Mouse (Mus musculus) adrenal gland, adult 2 months (tissue): ENCODE results near the gene Slc44a3. TPM values are rescaled to one million over a fixed set of nuclear protein-coding genes. Genes with fewer than 3 reads are reported as not detected.
"Not testable (repeated sequence)": the region's sequence is repeated elsewhere in the genome, so short reads cannot be mapped to it uniquely, and the experiment has no call there.

Experiments used
- DNase-seq: peaks from one replicate; pipeline ENCODE4 v3.0.0; 2021
- polyA plus RNA-seq: library from polyadenylated mRNA; depleted of rRNA; stranded (reverse); fragments of >200 nt; gene quantifications from 2 replicates; pipeline ENCODE4 v1.2.3, GENCODE M21; 2012
- total RNA-seq, 2 experiments: library from RNA; stranded (reverse); gene quantifications; 2 replicates each; pipeline ENCODE4 v1.2.3; 2021

The Slc44a3 gene
- total and polyA plus RNA-seq, 3 experiments = 8.9 to 27.9 (median 17.4) TPM

DNA sequence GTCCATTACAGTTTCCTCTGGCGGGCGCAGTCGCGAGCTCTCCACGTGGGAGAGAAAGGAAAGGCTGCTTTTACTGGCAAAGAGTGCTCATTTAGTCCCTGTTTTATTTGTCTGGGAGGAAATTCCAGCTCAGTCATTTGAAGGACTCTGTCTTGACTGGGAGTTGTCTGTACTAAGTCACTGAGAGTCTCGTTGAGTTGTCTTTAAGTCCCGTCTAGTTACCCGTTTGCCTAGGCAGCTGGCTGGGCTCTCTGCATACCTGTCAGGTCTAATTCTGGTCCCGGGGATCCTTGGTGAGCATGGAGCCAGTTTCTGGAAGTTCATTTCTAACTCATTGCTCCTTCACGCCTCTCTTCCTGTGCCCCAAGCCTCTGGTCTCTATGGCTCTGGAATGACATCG, 20.5 kb upstream of the Slc44a3 start:
- DNase-seq = no peak

DNA sequence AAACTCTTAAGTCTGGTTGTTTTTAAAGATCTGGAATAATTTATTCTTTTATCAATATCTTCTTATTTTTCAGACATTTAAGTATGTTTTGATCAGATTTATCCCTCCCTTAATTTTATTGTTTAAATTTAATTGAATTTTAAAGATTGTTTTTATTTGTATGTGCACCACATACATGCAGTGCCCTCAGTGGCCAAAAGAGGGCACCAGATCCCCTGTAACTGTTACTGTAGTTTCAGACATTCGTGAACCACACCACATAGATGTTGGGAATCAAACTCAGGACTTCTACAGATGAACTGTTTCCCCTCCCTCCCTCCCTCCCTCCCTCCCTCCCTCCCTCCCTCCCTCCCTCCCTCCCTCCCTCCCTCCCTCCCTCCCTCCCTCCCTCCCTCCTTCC, 18.2 kb upstream of the Slc44a3 start:
- peak; percentile 33 for DNase-seq

DNA sequence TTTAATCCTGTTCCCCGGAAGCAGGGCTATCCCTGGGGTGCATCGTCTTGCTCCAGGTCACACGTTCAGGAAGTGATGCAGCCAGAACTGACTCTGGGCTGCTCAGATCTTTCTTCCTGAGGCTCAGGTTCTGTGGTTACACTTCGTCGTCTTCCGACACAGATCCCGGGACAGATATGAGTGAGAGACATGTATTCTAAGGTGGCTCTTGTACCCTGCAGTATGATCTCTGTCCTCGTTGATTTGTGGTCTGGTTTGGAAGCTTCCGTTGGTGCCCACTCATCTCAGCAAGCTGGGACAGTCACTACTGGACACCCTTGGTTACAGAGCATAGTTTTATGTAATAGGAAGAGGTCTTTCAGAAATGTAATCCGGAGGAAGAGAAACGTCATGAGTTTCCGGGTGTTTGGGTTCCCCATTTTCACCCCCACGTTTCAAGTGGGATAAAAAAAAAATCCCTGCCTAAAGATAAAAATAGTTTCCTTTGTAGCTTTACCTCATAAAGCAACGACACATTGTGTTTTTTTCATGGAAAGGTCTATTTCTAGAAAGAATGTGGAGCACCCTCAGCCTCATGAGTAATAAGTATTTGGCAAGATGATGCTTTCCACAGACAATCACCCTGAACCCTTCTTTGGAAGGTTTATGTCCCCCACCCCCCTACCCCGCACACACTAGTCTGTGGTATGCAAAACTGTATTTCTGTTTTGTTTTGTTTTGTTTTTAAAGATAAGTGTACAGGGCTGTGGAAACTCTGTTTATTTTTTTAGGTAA, 15.8 kb upstream of the Slc44a3 start:
- DNase-seq = no peak

DNA sequence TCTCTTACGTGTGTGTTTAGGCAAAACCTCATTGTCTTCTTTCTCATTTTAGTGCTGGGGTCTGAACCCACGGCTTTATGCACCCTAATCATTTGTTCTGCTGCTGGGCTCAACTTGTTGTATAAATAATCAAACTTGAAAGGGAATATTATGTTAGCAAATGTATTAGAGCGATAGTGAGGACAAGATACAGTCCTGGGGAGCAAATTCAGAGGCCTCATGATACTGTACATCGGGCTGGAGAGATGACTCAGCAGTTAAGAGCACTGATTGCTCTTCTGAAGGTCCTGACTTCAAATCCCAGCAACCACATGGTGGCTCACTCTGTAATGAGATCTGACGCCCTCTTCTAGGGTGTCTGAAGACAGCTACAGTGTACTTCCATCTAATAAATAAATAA, 8.4 kb upstream of the Slc44a3 start:
- DNase-seq = no peak

DNA sequence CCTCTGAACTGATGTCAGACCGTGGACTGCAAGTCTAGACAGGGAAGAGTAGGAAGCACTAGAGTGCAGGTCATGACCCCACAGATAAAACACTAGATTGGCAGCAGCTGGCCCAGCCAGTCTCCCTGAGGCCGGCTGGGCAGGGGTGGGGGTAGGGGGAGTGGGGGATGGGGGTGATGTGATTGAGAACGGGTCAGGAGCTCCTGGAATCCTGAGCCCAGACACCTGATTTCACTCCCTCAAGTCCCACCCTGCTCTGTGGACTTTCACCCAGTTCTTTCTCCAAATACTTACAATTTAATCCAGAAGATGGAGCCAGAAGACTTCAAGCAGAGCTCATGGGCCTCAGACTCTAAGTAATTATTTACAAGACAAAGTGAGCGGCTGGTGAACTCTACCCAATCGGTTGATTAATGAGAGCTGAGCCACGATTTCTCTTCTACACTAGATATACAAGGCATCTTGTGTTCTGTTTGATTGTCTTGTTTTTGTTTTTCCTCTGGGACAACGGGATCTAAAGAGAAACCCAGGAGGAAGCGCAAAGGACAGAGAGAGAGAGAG, 7.7 kb upstream of the Slc44a3 start:
- no peak for DNase-seq

DNA sequence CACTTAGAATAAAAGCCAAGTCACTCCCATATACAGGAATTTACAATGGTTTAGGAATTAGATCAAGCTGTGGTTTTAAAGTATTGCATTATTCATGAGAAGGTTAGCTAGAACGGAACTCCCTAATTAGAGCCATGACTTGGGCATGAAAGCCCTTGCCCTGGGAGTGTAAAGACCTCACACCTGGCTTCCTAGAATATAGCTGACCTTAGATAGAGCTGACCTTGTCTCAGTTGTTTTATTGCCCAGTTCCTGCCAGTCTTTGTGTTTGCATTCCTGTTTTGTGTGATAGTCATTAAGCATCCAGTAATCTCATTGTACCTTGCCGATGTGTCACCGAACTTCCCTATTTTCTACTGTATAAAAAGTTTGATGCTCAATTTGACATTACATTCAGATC, 6.6 kb upstream of the Slc44a3 start:
- not testable (repeated sequence) for DNase-seq

DNA sequence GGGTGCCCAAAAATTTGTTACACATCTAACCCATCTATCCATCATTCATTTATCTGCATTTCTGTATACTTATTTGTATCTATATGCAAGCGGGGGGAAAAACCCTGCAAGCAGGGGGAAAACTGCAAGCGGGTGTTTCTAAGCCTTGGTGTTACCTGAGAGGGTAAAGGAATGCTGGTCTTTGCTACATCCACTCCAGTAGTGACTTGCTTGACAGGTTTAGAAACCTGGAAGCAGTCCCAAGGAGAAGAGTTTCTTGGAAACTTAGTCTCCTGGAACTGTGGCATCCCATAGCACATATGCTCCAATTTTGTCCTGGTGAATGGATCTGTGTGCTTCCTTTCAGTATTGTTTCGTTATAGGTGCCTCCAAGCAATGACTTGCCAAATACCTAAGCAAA, 5.8 kb upstream of the Slc44a3 start:
- no peak for DNase-seq

DNA sequence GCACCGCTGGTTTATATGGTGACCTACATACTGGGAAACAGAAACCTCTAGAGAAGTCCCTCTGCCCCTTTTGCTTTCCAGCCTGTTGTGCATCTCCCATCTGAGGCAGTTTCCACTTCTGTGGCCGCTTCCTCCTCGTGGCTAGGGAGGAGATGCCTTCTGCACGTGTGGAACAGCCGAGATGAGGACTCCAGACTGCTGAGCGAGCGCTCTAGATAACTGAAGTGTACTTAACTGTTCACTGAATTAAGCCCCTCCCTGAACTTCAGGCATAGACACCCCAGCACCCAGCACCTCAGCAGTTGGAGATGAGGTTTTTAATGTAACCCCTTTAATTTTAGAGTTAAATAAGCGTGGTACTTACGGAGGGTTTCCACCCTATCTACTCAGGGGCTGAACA, 4.6 kb upstream of the Slc44a3 start:
- DNase-seq = no peak

DNA sequence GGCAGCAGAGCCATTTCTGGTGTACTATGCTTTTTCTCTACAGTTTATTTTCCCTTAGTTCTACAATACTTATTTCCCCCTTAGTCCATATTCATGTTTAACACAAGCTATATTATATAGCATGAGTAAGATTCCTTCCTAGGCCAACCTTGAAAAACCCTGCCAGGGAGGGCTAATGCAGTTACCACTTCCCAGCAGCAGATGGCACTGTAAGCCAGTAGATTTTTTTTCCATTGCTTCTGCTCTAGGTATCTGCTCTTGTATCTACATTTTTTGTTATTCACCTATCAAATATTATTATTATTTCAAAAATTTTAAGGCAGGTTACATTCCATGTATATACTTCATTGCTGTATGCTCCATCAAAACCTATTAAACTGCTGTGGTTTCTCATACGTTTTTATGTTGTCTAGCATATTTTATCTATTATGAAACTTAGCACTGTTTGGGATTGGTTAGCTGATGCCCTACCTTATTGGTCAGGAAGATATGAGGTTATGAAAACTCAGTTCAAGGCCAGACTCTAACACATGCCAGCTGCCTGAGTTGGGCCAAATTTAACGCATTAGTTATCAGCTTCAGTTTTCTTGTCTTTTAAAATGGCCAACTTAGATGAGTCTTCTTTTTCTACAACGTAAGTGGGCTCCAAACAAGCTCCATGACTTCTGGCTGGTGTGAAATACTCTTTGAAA, 3.8 kb upstream of the Slc44a3 start:
- DNase-seq = peak; percentile 61

DNA sequence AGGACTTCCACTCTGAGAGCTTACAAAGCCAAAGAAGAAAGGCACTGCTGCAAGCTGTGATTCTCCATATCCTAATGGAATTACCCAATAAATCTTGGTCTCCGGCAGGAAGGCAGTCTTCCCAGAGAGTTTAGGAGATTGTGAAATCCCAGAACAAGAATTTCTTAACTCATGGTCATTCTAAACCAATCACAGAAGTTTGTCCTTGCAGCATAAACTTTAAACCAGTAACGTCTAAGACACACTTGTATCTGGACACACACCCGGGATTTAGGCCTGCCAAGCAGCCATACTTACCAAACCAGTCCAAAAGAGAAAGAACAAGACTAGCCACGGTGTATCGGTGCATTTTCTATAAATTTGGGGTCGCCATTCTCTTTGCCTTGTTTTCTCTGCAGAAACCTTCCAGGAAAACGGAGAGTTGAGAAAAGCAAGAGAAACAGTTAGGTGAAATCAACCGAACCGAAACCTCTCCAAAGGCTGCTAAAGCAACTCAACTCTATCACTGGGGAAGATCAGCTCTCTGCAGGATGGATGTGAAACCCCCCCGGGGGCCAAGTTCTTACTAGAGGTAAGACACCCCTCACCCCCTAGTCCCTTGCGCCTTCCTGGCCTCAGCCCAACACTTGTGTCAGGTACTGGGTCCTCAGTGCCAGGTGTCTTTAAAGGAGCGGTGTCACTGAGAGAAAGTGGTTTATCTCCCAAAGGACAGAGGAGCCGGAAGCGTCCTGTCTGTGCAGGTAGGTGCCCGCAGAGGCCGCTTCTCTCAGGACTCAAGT, 645 bp downstream of the Slc44a3 start:
- DNase-seq = peak; percentile 79

DNA sequence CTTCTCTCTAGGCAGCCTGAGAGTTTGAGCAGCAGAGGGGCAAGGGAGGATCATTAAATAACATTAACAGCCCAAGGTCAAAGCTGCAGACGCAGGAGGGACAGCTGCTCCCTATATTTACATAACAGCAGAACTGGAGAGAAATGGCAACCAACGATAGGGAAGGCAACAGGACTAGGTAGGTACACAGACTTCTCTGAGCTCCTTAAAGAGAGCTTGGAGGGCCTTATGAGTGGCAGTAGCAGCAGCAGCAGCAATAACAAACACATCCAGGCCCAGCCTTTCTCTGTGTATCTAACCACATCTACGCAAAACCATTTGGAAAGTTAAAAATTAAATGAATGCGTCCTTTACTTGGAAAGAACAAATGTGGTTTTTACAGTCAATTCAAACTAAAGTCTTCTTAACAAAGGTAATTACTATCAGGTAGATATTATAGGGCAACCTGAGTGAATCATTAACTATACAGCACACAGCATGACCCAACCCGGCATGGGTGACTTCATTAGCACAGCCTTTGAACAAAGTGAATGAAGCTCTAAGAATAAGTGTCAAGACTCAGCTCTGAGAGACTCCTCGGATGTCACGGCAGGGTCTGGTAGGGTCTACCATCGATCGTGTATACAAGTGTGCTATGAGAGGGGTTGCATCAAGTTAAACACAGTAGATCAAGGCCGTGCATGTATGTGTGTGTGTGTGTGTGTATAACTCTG, 1.5 kb downstream of the Slc44a3 start:
- DNase-seq = peak; percentile 48

DNA sequence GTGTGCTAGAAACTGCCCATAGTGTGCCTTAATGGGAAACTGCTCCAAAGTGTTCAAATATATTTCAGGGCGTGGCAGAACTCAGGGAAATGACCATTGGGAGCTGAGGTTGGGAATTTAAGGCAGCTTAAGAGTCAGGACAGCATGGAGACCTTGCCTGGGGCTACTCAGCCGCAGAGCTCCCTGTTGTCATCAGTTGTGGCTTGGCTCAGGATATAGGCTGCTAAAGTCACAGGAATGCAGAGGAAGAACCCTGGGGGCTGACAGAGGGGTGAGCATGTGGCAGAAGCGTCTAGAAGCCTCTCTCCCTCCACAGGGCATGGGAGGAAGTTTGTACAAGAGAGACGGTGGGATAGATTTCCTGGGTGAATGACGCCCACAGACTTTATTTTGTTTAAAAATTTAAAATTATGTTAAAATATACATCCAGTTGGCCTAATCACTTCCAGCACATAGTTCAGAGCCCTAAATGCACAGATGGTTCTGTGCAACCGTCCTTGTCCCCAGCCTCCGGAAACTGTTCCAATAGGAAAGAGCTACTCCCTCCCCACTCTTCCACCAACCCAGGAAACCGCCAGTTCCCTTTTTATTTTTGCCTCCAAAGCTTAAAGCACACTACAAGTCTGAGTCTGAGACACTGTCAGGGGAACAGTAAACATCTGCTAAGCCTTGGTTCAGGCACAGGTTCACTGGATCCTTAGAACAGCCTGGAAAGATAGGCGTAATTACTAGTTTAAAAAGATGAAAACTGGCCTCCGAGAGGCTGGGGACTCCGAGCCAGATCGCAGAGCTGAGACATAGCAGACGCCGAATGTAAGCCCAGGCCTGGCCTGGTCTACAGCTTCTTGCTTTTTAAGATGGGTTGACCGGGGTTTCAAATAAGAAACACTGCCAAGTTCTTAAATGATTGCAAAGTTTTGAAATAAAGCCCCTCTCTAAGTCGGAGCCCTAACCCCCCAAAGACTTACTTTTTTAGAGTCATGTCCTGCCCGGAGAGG, 5.8 kb downstream of the Slc44a3 start:
- no peak for DNase-seq

DNA sequence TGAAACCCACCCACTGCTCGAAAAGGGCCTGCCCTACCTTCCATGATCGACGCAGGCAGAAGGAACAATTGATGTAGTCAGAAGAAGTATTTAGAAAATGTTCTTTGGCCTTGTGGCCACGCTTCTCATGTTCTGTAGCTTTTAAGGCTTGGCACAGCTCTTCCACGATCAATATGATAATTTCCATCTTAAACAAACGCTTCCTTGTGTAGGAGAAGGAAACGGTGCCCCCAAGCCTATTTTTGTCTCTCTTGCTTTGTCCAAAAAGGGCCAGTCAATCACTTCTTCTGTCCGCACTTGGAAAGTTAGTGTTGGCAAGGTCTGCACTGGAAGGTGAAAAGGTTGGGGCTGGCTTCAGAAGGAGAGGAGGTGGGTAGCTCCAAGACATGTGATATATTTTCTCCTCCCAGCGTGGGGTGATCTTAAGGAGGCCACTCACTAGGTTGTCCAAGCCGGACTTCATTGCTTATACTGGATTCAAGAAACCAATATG, 10.5 kb downstream of the Slc44a3 start:
- DNase-seq = no peak

DNA sequence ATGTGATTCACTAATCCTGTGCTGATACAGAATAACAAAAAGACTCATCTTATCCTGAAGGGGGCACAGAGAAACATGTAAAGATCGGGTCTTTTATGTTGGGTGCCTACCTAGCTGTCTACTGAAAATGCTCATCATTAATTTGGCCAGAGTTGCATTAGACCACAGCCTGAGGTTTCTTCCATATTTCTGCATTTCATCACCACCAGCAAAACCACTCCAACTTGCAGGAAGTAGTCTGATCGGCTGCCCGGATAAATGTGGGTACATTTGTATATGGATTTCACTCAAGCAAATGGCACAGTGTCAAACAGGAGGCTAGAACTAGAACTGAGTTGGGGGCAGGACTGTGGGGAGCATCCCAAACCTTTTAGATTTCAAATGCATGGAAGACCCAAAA, 11.1 kb downstream of the Slc44a3 start:
- no peak for DNase-seq

DNA sequence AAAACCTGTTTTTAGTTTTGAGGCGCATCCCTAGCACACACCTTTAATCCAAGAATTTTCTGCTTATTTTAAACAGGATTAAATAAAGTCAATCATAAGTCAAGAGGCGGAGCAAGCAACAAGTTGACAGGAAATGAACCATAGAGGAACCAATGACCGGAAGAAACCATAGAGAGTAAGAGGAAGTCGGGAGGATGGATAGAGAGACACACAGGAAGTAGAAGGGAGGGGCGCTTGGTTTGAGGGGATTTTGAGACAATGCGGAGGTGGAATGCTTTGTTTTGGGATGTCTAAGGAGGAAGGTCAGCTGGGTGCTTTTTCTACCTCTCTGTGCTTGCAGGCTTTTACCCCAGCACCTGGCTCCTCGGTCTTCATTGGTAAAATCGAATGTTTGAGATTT, 15.2 kb downstream of the Slc44a3 start:
- no peak for DNase-seq

DNA sequence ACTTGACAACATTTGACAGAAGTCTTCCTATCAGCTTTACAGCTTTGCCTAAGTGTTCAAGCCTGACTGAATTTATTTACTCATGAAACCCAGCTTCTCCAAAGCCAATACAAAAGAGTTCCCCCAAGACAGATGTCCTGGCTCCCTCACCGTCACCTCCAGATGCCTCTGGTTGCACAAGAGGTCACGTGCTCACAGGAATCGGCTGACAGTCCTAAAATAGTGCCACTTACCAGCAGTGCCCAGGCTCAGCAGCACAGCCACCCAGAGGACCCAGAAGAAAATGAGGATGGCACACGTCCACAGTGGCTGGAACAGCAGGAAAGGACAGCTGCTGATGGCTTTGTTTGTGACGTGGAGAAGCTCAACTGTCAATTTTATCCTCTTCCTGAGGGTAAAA, 23.1 kb downstream of the Slc44a3 start:
- DNase-seq = no peak

DNA sequence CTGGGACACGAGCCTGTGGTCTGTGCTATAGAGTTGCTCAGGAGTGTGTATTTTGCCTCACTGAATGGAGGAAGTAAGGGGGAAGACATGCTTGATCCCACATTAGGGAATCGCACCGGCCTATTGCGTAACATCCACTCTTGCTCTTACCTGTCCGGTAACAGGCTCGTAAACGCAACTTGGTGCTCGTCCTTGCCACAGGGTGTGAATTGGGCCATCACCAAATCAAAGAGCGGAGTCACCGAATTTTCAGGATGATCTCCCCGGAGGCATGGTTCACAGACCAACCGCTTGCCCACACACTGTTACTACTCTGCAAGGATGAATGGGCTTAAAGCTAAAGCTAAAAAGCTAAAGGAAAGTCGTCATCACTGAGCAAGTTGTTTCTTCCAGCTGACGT, 24.5 kb downstream of the Slc44a3 start:
- DNase-seq = no peak

DNA sequence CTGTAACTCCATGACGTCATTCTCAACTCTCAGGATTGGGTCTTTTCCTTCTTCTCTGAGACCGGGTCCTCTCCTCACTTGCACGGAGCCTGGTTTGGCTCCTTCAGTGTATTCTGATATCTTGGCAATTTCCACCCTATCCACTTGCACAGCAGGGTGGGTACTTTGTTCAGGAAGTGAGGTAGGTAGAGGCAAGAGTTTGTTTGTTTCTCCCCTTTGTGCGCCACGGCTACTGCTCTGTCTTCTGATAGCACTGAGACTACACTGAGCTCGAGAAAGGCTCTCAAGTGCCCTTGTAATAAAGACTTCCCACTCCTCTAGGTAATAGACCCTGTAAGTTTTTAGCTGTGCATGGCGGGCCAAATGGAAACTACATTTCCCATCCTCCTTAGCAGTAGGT, 25.4 kb downstream of the Slc44a3 start:
- DNase-seq = no peak

DNA sequence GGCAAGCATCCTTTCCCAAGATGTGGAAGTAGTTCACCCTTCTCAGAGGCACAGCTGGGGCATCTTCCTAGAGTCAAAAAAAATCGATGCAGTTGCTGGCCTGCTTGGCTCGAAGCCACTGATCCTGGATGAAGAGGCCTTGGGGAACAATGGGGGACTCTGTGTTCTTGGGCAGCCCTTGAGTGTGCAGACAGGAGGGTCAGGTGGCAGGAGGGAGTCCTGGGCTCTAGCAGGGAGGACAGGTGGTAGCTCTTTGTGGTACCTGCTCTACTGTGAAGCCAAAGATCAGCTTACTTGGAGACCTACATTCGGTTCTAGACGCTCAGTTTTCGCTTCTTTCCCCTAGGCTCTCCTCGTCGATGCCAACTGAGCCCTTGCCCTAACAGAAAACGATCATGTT, 26.0 kb downstream of the Slc44a3 start:
- DNase-seq = no peak

DNA sequence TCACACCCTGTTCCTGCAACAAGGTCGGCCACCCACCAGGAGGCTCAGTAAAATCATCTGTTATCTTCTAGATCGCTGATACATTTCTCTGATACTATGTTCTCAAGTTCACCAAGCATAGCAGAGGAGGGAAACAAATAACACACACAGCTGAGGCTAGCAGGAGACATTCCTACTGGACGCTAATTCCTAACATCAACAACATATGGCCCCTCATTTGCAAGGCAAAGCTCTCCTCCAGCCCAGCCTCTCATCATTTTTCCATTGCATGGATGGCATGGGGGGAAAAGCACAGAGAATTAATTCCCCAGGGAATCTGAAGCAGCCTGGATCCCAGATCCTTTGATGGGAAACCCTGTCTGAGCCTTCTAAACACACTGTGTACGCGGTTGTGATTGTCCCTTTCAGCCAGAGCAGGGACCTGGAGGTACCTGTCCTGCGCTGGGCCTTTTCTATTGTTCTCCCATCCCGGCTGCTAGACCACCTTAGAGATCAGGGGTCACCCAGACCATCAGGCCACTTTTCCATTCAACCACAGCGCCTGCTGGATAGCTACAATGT, 27.2 kb downstream of the Slc44a3 start:
- no peak for DNase-seq
